Mouse (Mus musculus): Measurements from ENCODE around the gene Olfr123. TPM values are rescaled to one million over a fixed set of nuclear protein-coding genes. Genes with fewer than 3 reads are reported as not detected.

The Olfr123 gene
- polyA plus RNA-seq (2012; rRNA removed) (not detected in 2 replicates), polyA plus RNA-seq (2014; fragmentation: Nextera tagmentation; extraction: Ambion mirVana) (not detected in 2 replicates)

DNA sequence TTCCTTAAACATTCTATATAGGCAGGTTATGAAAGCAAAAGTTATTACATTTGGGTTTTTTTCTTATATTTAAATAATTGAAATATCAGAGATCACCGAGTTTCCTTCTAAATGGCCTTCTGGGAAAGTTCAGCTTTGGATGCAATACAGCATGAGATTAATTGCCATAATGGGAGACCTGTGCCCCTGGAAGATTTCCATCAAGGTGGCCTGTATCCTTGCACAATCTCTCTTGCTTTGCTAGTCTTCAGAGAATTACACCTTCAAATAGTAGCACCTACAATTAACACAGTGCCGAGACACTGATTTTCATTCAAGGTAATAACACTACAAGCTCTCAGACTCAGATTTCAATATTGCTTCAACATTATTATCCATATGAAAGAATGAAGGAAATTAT is at the start of gene Olfr123:
TSS of gene Olfr123 (plus strand) at position 301 of the 400 bp plus-strand sequence.
- H3K4me3 ChIP-seq (replicated peaks; ENCODE audit: low read length), result no peak within 1 kb of the TSS
- H3K27me3 ChIP-seq (ENCODE audit: control insufficient read depth, insufficient read depth, low read length), result no peaks in the 10 kb centered on the region
- no peak within 1 kb of the TSS for H3K9ac ChIP-seq (ENCODE audit: low read depth, low read length, severe bottlenecking)
- H3K4me2 ChIP-seq (replicated peaks; ENCODE audit: low read depth, low read length, severe bottlenecking), result no peak within 1 kb of the TSS
- H3K27ac ChIP-seq (replicated peaks; ENCODE audit: low read depth, low read length), result no peak within 1 kb of the TSS
- H3K9me3 ChIP-seq (ENCODE audit: control insufficient read depth, low read length), result no peaks in the 10 kb centered on the region
- no peak for DNase-seq (ENCODE audit: low spot score)
- ATAC-seq (ENCODE audit: low FRiP score, low read depth), result no peak
- no peak for TF ChIP-seq POLR2A (IDR thresholded peaks at IDR 0.05; ENCODE audit: borderline replicate concordance, extremely low read depth, insufficient read depth, insufficient read length)
- 86% methylated on average over 2 of the region's 2 CpGs for WGBS
- H3K36me3 ChIP-seq (ENCODE audit: control insufficient read depth, insufficient read depth, low read length), result no peaks in the 10 kb centered on the region
- no peaks in the 10 kb centered on the region for H3K4me1 ChIP-seq (ENCODE audit: control insufficient read depth, insufficient read depth, low read length)

GRCm38 (mm10) chr17:37768307-37768706 is 25.0 kb upstream of the Olfr123 start, which contains the start of gene Olfr122:
TSS of gene Olfr122 (plus strand) at chr17:37768607.
- H3K36me3 ChIP-seq (ENCODE audit: control insufficient read depth, insufficient read depth, low read length), result no peaks in the 10 kb centered on the region
- WGBS, result 83% methylated on average over 4 of the region's 4 CpGs
- no peaks in the 10 kb centered on the region for H3K9me3 ChIP-seq (ENCODE audit: control insufficient read depth, low read length)
- no peak for ATAC-seq (ENCODE audit: low FRiP score, low read depth)
- no peak for DNase-seq (ENCODE audit: low spot score)
- no peak within 1 kb of the TSS for H3K27ac ChIP-seq (replicated peaks; ENCODE audit: low read depth, low read length)
- H3K4me3 ChIP-seq (replicated peaks; ENCODE audit: low read length), result no peak within 1 kb of the TSS
- TF ChIP-seq POLR2A (IDR thresholded peaks at IDR 0.05; ENCODE audit: borderline replicate concordance, extremely low read depth, insufficient read depth, insufficient read length), result no peak
- H3K4me2 ChIP-seq (replicated peaks; ENCODE audit: low read depth, low read length, severe bottlenecking), result no peak within 1 kb of the TSS
- no peak within 1 kb of the TSS for H3K9ac ChIP-seq (ENCODE audit: low read depth, low read length, severe bottlenecking)
- no peaks in the 10 kb centered on the region for H3K27me3 ChIP-seq (ENCODE audit: control insufficient read depth, insufficient read depth, low read length)
- H3K4me1 ChIP-seq (ENCODE audit: control insufficient read depth, insufficient read depth, low read length), result no peaks in the 10 kb centered on the region

GRCm38 (mm10) chr17:37799588-37799987 is 6.3 kb downstream of the Olfr123 start, which contains the start of gene Olfr124:
TSS of gene Olfr124 (plus strand) at chr17:37799888.
- H3K4me2 ChIP-seq (replicated peaks; ENCODE audit: low read depth, low read length, severe bottlenecking), result no peak within 1 kb of the TSS
- no peaks in the 10 kb centered on the region for H3K4me1 ChIP-seq (ENCODE audit: control insufficient read depth, insufficient read depth, low read length)
- H3K36me3 ChIP-seq (ENCODE audit: control insufficient read depth, insufficient read depth, low read length), result no peaks in the 10 kb centered on the region
- H3K9me3 ChIP-seq (ENCODE audit: control insufficient read depth, low read length), result no peaks in the 10 kb centered on the region
- H3K27ac ChIP-seq (replicated peaks; ENCODE audit: low read depth, low read length), result no peak within 1 kb of the TSS
- H3K27me3 ChIP-seq (ENCODE audit: control insufficient read depth, insufficient read depth, low read length), result no peaks in the 10 kb centered on the region
- TF ChIP-seq POLR2A (IDR thresholded peaks at IDR 0.05; ENCODE audit: borderline replicate concordance, extremely low read depth, insufficient read depth, insufficient read length), result no peak
- no peak for ATAC-seq (ENCODE audit: low FRiP score, low read depth)
- no peak for DNase-seq (ENCODE audit: low spot score)
- no peak within 1 kb of the TSS for H3K4me3 ChIP-seq (replicated peaks; ENCODE audit: low read length)
- no peak within 1 kb of the TSS for H3K9ac ChIP-seq (ENCODE audit: low read depth, low read length, severe bottlenecking)
- WGBS, result 84% methylated on average over 3 of the region's 3 CpGs

DNA sequence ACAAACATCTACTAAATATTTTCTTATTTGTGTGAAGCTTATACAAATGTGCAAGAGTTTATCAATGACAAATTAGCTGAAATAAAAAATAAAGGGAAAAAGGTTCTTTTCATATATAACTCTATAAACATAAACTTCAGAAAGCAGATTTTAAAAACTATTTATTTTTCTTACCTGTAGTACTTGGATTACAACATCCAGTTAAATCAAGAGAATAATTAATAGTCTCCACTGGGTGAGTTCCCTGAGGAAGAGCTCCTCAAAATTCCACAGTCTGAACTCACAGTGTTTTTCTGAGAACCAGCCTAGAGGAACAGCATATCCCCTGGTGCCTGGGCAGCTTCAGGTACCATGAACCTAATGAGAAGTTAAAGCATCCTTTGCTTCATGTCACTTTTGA is 39.3 kb downstream of the Olfr123 start, which contains the start of gene Olfr125:
TSS of gene Olfr125 (plus strand) at position 301 of the 400 bp plus-strand sequence.
- H3K4me3 ChIP-seq (replicated peaks; ENCODE audit: low read length), result no peak within 1 kb of the TSS
- no peak for ATAC-seq (ENCODE audit: low FRiP score, low read depth)
- H3K9ac ChIP-seq (ENCODE audit: low read depth, low read length, severe bottlenecking), result no peak within 1 kb of the TSS
- no peaks in the 10 kb centered on the region for H3K36me3 ChIP-seq (ENCODE audit: control insufficient read depth, insufficient read depth, low read length)
- no peaks in the 10 kb centered on the region for H3K9me3 ChIP-seq (ENCODE audit: control insufficient read depth, low read length)
- no peak within 1 kb of the TSS for H3K4me2 ChIP-seq (replicated peaks; ENCODE audit: low read depth, low read length, severe bottlenecking)
- TF ChIP-seq POLR2A (IDR thresholded peaks at IDR 0.05; ENCODE audit: borderline replicate concordance, extremely low read depth, insufficient read depth, insufficient read length), result no peak
- H3K4me1 ChIP-seq (ENCODE audit: control insufficient read depth, insufficient read depth, low read length), result no peaks in the 10 kb centered on the region
- H3K27me3 ChIP-seq (ENCODE audit: control insufficient read depth, insufficient read depth, low read length), result no peaks in the 10 kb centered on the region
- DNase-seq (ENCODE audit: low spot score), result no peak
- H3K27ac ChIP-seq (replicated peaks; ENCODE audit: low read depth, low read length), result no peak within 1 kb of the TSS

- Histone ChIP-seq H3K27ac (replicated peaks; ENCODE audit: low read depth, low read length) (no peak within 1 kb of the TSS), H3K4me2 (replicated peaks; ENCODE audit: low read depth, low read length, severe bottlenecking) (no peak within 1 kb of the TSS), H3K9me3 (ENCODE audit: control insufficient read depth, low read length) (no peaks in the 10 kb centered on the region), H3K4me1 (ENCODE audit: control insufficient read depth, insufficient read depth, low read length) (no peaks in the 10 kb centered on the region), H3K27me3 (ENCODE audit: control insufficient read depth, insufficient read depth, low read length) (no peaks in the 10 kb centered on the region), H3K4me3 (replicated peaks; ENCODE audit: low read length) (no peak within 1 kb of the TSS), H3K9ac (ENCODE audit: low read depth, low read length, severe bottlenecking) (no peak within 1 kb of the TSS), H3K36me3 (ENCODE audit: control insufficient read depth, insufficient read depth, low read length) (no peaks in the 10 kb centered on the region)
- DNase-seq (ENCODE audit: low spot score) (no peak), ATAC-seq (ENCODE audit: low FRiP score, low read depth) (no peak)
- no peak for TF ChIP-seq POLR2A (IDR thresholded peaks at IDR 0.05; ENCODE audit: borderline replicate concordance, extremely low read depth, insufficient read depth, insufficient read length)
Observed at GRCm38 (mm10) chr17:37847183-37847582, 53.9 kb downstream of the Olfr123 start, which contains the start of gene Olfr126. TSS of gene Olfr126 (plus strand) at chr17:37847483.

Other genes starting within 250 kb of the Olfr123 start
- not detected in 2 replicates for gene Olfr112, start 224.1 kb upstream of the Olfr123 start, polyA plus RNA-seq (2012; rRNA removed)
- not detected in 2 replicates for gene Olfr112, start 224.1 kb upstream of the Olfr123 start, polyA plus RNA-seq (2014; fragmentation: Nextera tagmentation; extraction: Ambion mirVana)
- not detected in 2 replicates for gene Olfr113, start 215.9 kb upstream of the Olfr123 start, polyA plus RNA-seq (2012; rRNA removed)
- gene Olfr113, start 215.9 kb upstream of the Olfr123 start, polyA plus RNA-seq (2014; fragmentation: Nextera tagmentation; extraction: Ambion mirVana), result not detected in 2 replicates
- gene Olfr114, start 200.8 kb upstream of the Olfr123 start, polyA plus RNA-seq (2012; rRNA removed), result not detected in 2 replicates
- not detected in 2 replicates for gene Olfr114, start 200.8 kb upstream of the Olfr123 start, polyA plus RNA-seq (2014; fragmentation: Nextera tagmentation; extraction: Ambion mirVana)
- gene Olfr115, start 166.4 kb upstream of the Olfr123 start, polyA plus RNA-seq (2012; rRNA removed), result not detected in 2 replicates
- not detected in 2 replicates for gene Olfr115, start 166.4 kb upstream of the Olfr123 start, polyA plus RNA-seq (2014; fragmentation: Nextera tagmentation; extraction: Ambion mirVana)
- gene Olfr116, start 166.3 kb upstream of the Olfr123 start, polyA plus RNA-seq (2012; rRNA removed), result not detected in 2 replicates
- not detected in 2 replicates for gene Olfr116, start 166.3 kb upstream of the Olfr123 start, polyA plus RNA-seq (2014; fragmentation: Nextera tagmentation; extraction: Ambion mirVana)
- not detected in 2 replicates for gene Olfr117, start 129.7 kb upstream of the Olfr123 start, polyA plus RNA-seq (2012; rRNA removed)
- not detected in 2 replicates for gene Olfr117, start 129.7 kb upstream of the Olfr123 start, polyA plus RNA-seq (2014; fragmentation: Nextera tagmentation; extraction: Ambion mirVana)
- gene Olfr118, start 126.5 kb upstream of the Olfr123 start, polyA plus RNA-seq (2012; rRNA removed), result not detected in 2 replicates
- not detected in 2 replicates for gene Olfr118, start 126.5 kb upstream of the Olfr123 start, polyA plus RNA-seq (2014; fragmentation: Nextera tagmentation; extraction: Ambion mirVana)
- gene Olfr119, start 97.0 kb upstream of the Olfr123 start, polyA plus RNA-seq (2012; rRNA removed), result not detected in 2 replicates
- not detected in 2 replicates for gene Olfr119, start 97.0 kb upstream of the Olfr123 start, polyA plus RNA-seq (2014; fragmentation: Nextera tagmentation; extraction: Ambion mirVana)
- not detected in 2 replicates for gene Olfr120, start 71.7 kb upstream of the Olfr123 start, polyA plus RNA-seq (2012; rRNA removed)
- gene Olfr120, start 71.7 kb upstream of the Olfr123 start, polyA plus RNA-seq (2014; fragmentation: Nextera tagmentation; extraction: Ambion mirVana), result not detected in 2 replicates
- gene Olfr121, start 44.7 kb upstream of the Olfr123 start, polyA plus RNA-seq (2012; rRNA removed), result not detected in 2 replicates
- not detected in 2 replicates for gene Olfr121, start 44.7 kb upstream of the Olfr123 start, polyA plus RNA-seq (2014; fragmentation: Nextera tagmentation; extraction: Ambion mirVana)
- gene Olfr122, start 24.9 kb upstream of the Olfr123 start, polyA plus RNA-seq (2012; rRNA removed), result not detected in 2 replicates
- not detected in 2 replicates for gene Olfr122, start 24.9 kb upstream of the Olfr123 start, polyA plus RNA-seq (2014; fragmentation: Nextera tagmentation; extraction: Ambion mirVana)
- not detected in 2 replicates for gene Olfr124, start 6.4 kb downstream of the Olfr123 start, polyA plus RNA-seq (2012; rRNA removed)
- gene Olfr124, start 6.4 kb downstream of the Olfr123 start, polyA plus RNA-seq (2014; fragmentation: Nextera tagmentation; extraction: Ambion mirVana), result not detected in 2 replicates
- not detected in 2 replicates for gene Olfr125, start 39.4 kb downstream of the Olfr123 start, polyA plus RNA-seq (2012; rRNA removed)
- not detected in 2 replicates for gene Olfr125, start 39.4 kb downstream of the Olfr123 start, polyA plus RNA-seq (2014; fragmentation: Nextera tagmentation; extraction: Ambion mirVana)
- not detected in 2 replicates for gene Olfr126, start 54.0 kb downstream of the Olfr123 start, polyA plus RNA-seq (2012; rRNA removed)
- not detected in 2 replicates for gene Olfr126, start 54.0 kb downstream of the Olfr123 start, polyA plus RNA-seq (2014; fragmentation: Nextera tagmentation; extraction: Ambion mirVana)
- not detected in 2 replicates for gene Olfr127, start 106.9 kb downstream of the Olfr123 start, polyA plus RNA-seq (2012; rRNA removed)
- not detected in 2 replicates for gene Olfr127, start 106.9 kb downstream of the Olfr123 start, polyA plus RNA-seq (2014; fragmentation: Nextera tagmentation; extraction: Ambion mirVana)
- gene Olfr128, start 127.0 kb downstream of the Olfr123 start, polyA plus RNA-seq (2012; rRNA removed), result not detected in 2 replicates
- gene Olfr128, start 127.0 kb downstream of the Olfr123 start, polyA plus RNA-seq (2014; fragmentation: Nextera tagmentation; extraction: Ambion mirVana), result not detected in 2 replicates
- not detected in 2 replicates for gene Olfr761, start 159.6 kb downstream of the Olfr123 start, polyA plus RNA-seq (2012; rRNA removed)
- gene Olfr761, start 159.6 kb downstream of the Olfr123 start, polyA plus RNA-seq (2014; fragmentation: Nextera tagmentation; extraction: Ambion mirVana), result not detected in 2 replicates